Mouse (Mus musculus) hindbrain, embryonic 11.5 days (tissue): Measurements from ENCODE around the gene Pi4ka. TPM values are rescaled to one million over a fixed set of nuclear protein-coding genes. Genes with fewer than 3 reads are reported as not detected.
A peak's percentile ranks its signal among the peaks of the same experiment; 100 is the strongest.
"Not testable (repeated sequence)": the region's sequence is repeated elsewhere in the genome, so short reads cannot be mapped to it uniquely, and the experiment has no call there.

Experiments used
- ATAC-seq: fragments of 200-750 bp; cut with Nextera tagmentation; 2 replicates; pipeline ENCODE4 v1.8.0; 2017; ENCODE audit warnings: mild to moderate bottlenecking, moderate TSS enrichment, moderate library complexity; ENCODE audit not compliant: low FRiP score
- DNase-seq: peaks from one replicate; pipeline ENCODE4 v3.0.0-alpha.2; 2015; ENCODE audit warnings: low spot score
- H3K27ac ChIP-seq: fragments of 300-500 bp; sonication (generic); 2 replicates; pipeline ENCODE4 v1.5.1; 2014; ENCODE audit warnings: mild to moderate bottlenecking, low read depth, low read length
- H3K27me3 ChIP-seq: fragments of 300-500 bp; sonication (generic); 2 replicates; pipeline ENCODE4 v1.6.1; 2014; ENCODE audit warnings: mild to moderate bottlenecking, low read length, moderate library complexity, mixed read lengths; ENCODE audit not compliant: control insufficient read depth, insufficient read depth
- H3K36me3 ChIP-seq: fragments of 300-500 bp; sonication (generic); 2 replicates; pipeline ENCODE4 v1.6.1; 2014; ENCODE audit warnings: mild to moderate bottlenecking, low read length, moderate library complexity, mixed read lengths; ENCODE audit not compliant: control insufficient read depth, insufficient read depth
- H3K4me1 ChIP-seq: fragments of 300-500 bp; sonication (generic); replicated peaks from 2 replicates; pipeline ENCODE4 v1.6.1; 2014; ENCODE audit warnings: low read length, mixed read lengths; ENCODE audit not compliant: control insufficient read depth, insufficient read depth
- H3K4me2 ChIP-seq: fragments of 300-500 bp; sonication (generic); replicated peaks from 2 replicates; pipeline ENCODE4 v1.6.1; 2014; ENCODE audit warnings: mild to moderate bottlenecking, low read depth, low read length
- H3K4me3 ChIP-seq: fragments of 300-500 bp; sonication (generic); 2 replicates; pipeline ENCODE4 v1.5.1; 2014; ENCODE audit warnings: low read depth, low read length
- H3K9ac ChIP-seq: fragments of 300-500 bp; sonication (generic); 2 replicates; pipeline ENCODE4 v1.6.1; 2014; ENCODE audit warnings: low read depth, low read length
- H3K9me3 ChIP-seq: fragments of 300-500 bp; sonication (generic); 2 replicates; pipeline ENCODE4 v1.6.1; 2016; ENCODE audit warnings: low read length; ENCODE audit not compliant: control insufficient read depth
- WGBS: fragments of 180-500 bp; shearing (Covaris S2); extraction: QIAGEN DNeasy Blood & Tissue Kit; methylation state at CpG from one replicate; pipeline ENCODE4 v1.1.7; 2014; 5-methylcytosine and 5-hydroxymethylcytosine counted together
- polyA plus RNA-seq: library from polyadenylated mRNA; unstranded; fragments of >200 nt; fragmentation: Nextera tagmentation; extraction: Ambion mirVana; gene quantifications from 2 replicates; pipeline ENCODE4 v1.2.1, GENCODE M21; 2014

Gene Pi4ka
- polyA plus RNA-seq, 1 experiment from 2014 or later: 45.3 TPM

- Histone ChIP-seq H3K27me3 (no peaks in the 10 kb centered on the region), H3K36me3 (no peaks in the 10 kb centered on the region), H3K27ac (no peak overlapping the region), H3K4me1 (peaks cover 2% of the 10 kb centered on the region; the same call in 1 of the 2 replicates), H3K9me3 (no peaks in the 10 kb centered on the region), H3K4me2 (no peak overlapping the region), H3K9ac (no peak overlapping the region), H3K4me3 (no peak overlapping the region)
- WGBS: 90% methylated on average over 3 of the region's 3 CpGs
- DNase-seq: no peak
- no peak for ATAC-seq
Measured at GRCm38 (mm10) chr16:17237634-17238033, 168.5 kb downstream of the Pi4ka start.

- peak overlapping the region; percentile 94 for H3K9ac ChIP-seq
- H3K4me1 ChIP-seq: peaks cover 2% of the 10 kb centered on the region; the same call in 1 of the 2 replicates
- ATAC-seq (no peak), DNase-seq (no peak)
- no peaks in the 10 kb centered on the region for H3K36me3 ChIP-seq
- WGBS: 67% methylated on average over 9 of the region's 9 CpGs
- H3K4me3 ChIP-seq: peak overlapping the region; percentile 84
- no peaks in the 10 kb centered on the region for H3K9me3 ChIP-seq
- peak overlapping the region; percentile 80 for H3K4me2 ChIP-seq
- H3K27ac ChIP-seq: no peak overlapping the region
- no peaks in the 10 kb centered on the region for H3K27me3 ChIP-seq
Measured at GRCm38 (mm10) chr16:17234916-17235665, 171.0 kb downstream of the Pi4ka start.

- WGBS: 2% methylated on average over 12 of the region's 12 CpGs
- H3K4me1 ChIP-seq: peaks cover 2% of the 10 kb centered on the region; the same call in 1 of the 2 replicates
- DNase-seq: peak; percentile 72
- peak overlapping the region; percentile 93 for H3K27ac ChIP-seq
- no peak for ATAC-seq
- no peaks in the 10 kb centered on the region for H3K9me3 ChIP-seq
- H3K9ac ChIP-seq: peak overlapping the region; percentile 94
- H3K27me3 ChIP-seq: no peaks in the 10 kb centered on the region
- H3K4me3 ChIP-seq: peak overlapping the region; percentile 84
- H3K36me3 ChIP-seq: no peaks in the 10 kb centered on the region
- H3K4me2 ChIP-seq: peak overlapping the region; percentile 80
Measured at GRCm38 (mm10) chr16:17234499-17234895, 171.6 kb downstream of the Pi4ka start.

- no peaks in the 10 kb centered on the region for H3K9me3 ChIP-seq
- H3K36me3 ChIP-seq: no peaks in the 10 kb centered on the region
- under 1% methylated on average over 58 of the region's 62 CpGs for WGBS
- H3K4me2 ChIP-seq: peak overlapping the region; percentile 80
- DNase-seq (peak; percentile 81), ATAC-seq (peak; percentile 80)
- H3K4me3 ChIP-seq: peak overlapping the region; percentile 84
- H3K27ac ChIP-seq: peak overlapping the region; percentile 93
- no peaks in the 10 kb centered on the region for H3K27me3 ChIP-seq
- peak overlapping the region; percentile 94 for H3K9ac ChIP-seq
- peaks cover 2% of the 10 kb centered on the region; the same call in 1 of the 2 replicates for H3K4me1 ChIP-seq
Measured at GRCm38 (mm10) chr16:17233702-17234498, 172.2 kb downstream of the Pi4ka start.

- Histone ChIP-seq H3K27me3 (no peaks in the 10 kb centered on the region), H3K4me1 (peaks cover 2% of the 10 kb centered on the region; the same call in 1 of the 2 replicates), H3K4me2 (peak within 1 kb of the TSS; percentile 80), H3K4me3 (peak within 1 kb of the TSS; percentile 84), H3K9me3 (no peaks in the 10 kb centered on the region), H3K36me3 (no peaks in the 10 kb centered on the region), H3K27ac (peak within 1 kb of the TSS; percentile 93), H3K9ac (peak within 1 kb of the TSS; percentile 94)
- WGBS: under 1% methylated on average over 54 of the region's 59 CpGs
- ATAC-seq (peak; percentile 98), DNase-seq (peak; percentile 98)
Measured at GRCm38 (mm10) chr16:17232794-17233701, 173.1 kb downstream of the Pi4ka start, which contains the start of gene Hic2. Gene Hic2, plus strand, starts transcription at chr16:17233572.

GRCm38 (mm10) chr16:17231523-17231922, 174.6 kb downstream of the Pi4ka start:
- ATAC-seq, H3K4me2 ChIP-seq: not testable (repeated sequence)
- WGBS: 94% methylated on average over 2 of the region's 2 CpGs

More at GRCm38 (mm10) chr16:17231523-17231922, 174.6 kb downstream of the Pi4ka start:
- H3K27ac ChIP-seq, H3K9ac ChIP-seq, H3K36me3 ChIP-seq, H3K9me3 ChIP-seq, DNase-seq, H3K27me3 ChIP-seq, H3K4me3 ChIP-seq, H3K4me1 ChIP-seq: not testable (repeated sequence)
